Mouse (Mus musculus): Measurements from ENCODE around the gene Kcnj14. TPM values are rescaled to one million over a fixed set of nuclear protein-coding genes. Genes with fewer than 3 reads are reported as not detected.

Gene Kcnj14
- total and polyA plus RNA-seq, 3 experiments: 1.3 to 3.2 (median 1.5) TPM

DNA sequence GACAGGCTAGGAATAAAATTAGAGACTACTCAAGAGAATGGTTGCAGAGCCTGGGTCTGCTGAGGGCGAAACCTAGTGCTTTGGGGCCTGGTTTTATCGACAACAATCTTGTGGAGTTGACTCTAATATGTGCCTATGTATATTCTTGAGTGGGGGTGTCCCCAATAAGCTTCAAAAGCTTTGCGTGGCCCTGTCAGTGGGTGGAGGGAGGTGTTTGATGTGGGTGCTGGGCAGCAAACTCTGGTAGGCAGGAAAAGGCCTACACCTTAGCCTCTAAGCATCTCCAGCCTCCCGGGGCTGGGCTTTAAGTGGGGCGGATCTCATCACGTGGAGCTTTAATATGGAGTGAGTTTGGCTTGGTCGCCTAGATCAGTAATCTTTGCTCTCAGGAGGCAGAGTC lies 25.7 kb downstream of the Kcnj14 start:
- Histone ChIP-seq H3K4me3 (replicated peaks in 1 of 3; ENCODE audit: low read depth in 2 of 3, low read length in 2 of 3, poor library complexity in 1 of 3) (no peak overlapping the region), H3K27me3 (replicated peaks) (peaks cover 13% of the 10 kb centered on the region), H3K4me2 (ENCODE audit: insufficient read depth, low read depth, poor library complexity, severe bottlenecking) (no peak overlapping the region), H3K9ac (ENCODE audit: insufficient read depth, low read depth) (no peak overlapping the region), H3K9me3 (replicated peaks; ENCODE audit: low read length) (no peaks in the 10 kb centered on the region), H3K36me3 (replicated peaks in 1 of 2; ENCODE audit: control insufficient read depth in 1 of 2, insufficient read depth in 1 of 2, low read length in 1 of 2) (no peaks in the 10 kb centered on the region), H3K27ac (ENCODE audit: insufficient read depth, low read depth) (no peak overlapping the region), H3K79me2 (replicated peaks; ENCODE audit: control insufficient read depth, extremely low read depth, insufficient read depth, poor library complexity, severe bottlenecking) (no peaks in the 10 kb centered on the region), H3K4me1 (ENCODE audit: control insufficient read depth in 1 of 2, insufficient read depth in 2 of 2) (peaks cover 5 to 9% of the 10 kb centered on the region in 2 experiments)
- dilution Hi-C loops (cut with MboI; ENCODE audit: extremely low pct_ligation_motif_present, extremely low pct_unique_long_range_greater_than_20kb, low sequenced_read_pairs) (no loop called here), in situ Hi-C loops (cut with MboI; ENCODE audit: low pct_ligation_motif_present, low pct_unique_long_range_greater_than_20kb, low sequenced_read_pairs) (no loop called here)
- TF ChIP-seq ZNF384 (IDR thresholded peaks at IDR 0.05; ENCODE audit: low read depth, low read length): no peak
- no peak for TF ChIP-seq JUND (conservative IDR thresholded peaks at IDR 0.05; ENCODE audit: low read depth, low read length)
- TF ChIP-seq EP300 (IDR thresholded peaks at IDR 0.05; ENCODE audit: low read length): no peak
- TF ChIP-seq ELF1 (IDR thresholded peaks at IDR 0.05; ENCODE audit: low read depth, low read length): no peak
- no peak for TF ChIP-seq ZC3H11A (IDR thresholded peaks at IDR 0.05; ENCODE audit: low read depth, low read length)
- TF ChIP-seq NRF1 (IDR thresholded peaks at IDR 0.05; ENCODE audit: low read depth, low read length): no peak
- no peak for TF ChIP-seq ETS1 (conservative IDR thresholded peaks at IDR 0.05; ENCODE audit: low read depth, low read length)
- TF ChIP-seq MXI1 (IDR thresholded peaks at IDR 0.05; ENCODE audit: low read depth, low read length): no peak
- no peak for TF ChIP-seq BHLHE40 (IDR thresholded peaks at IDR 0.05; ENCODE audit: low read depth, low read length)
- no peak for TF ChIP-seq TBP (conservative IDR thresholded peaks at IDR 0.05; ENCODE audit: low read depth, low read length)
- DNase-seq (ENCODE audit: extremely low read depth): no peak

DNA sequence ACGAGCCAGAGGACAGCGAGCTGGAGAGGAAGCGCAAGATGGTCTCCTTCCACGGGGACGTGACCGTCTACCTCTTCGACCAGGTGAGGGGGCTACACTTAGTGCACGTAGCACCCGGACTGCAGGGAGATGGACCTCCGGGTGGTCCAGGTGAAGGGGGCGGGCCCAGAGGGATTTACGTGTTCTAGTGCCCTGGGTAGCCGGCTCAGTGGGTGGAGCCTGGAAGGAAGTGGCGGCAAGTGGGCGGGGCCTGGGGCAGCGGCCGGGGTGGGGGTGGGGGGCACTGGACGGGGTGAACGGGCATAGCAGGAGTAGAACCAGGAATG lies 26.1 kb downstream of the Kcnj14 start:
- DNase-seq (ENCODE audit: extremely low read depth): no peak
- Histone ChIP-seq H3K27me3 (replicated peaks) (peaks cover 13% of the 10 kb centered on the region), H3K9ac (ENCODE audit: insufficient read depth, low read depth) (no peak overlapping the region), H3K4me2 (ENCODE audit: insufficient read depth, low read depth, poor library complexity, severe bottlenecking) (peak overlapping the region; percentile 11; the same call in 1 of the 2 replicates), H3K36me3 (replicated peaks in 1 of 2; ENCODE audit: control insufficient read depth in 1 of 2, insufficient read depth in 1 of 2, low read length in 1 of 2) (no peaks in the 10 kb centered on the region), H3K9me3 (replicated peaks; ENCODE audit: low read length) (no peaks in the 10 kb centered on the region), H3K4me1 (ENCODE audit: control insufficient read depth in 1 of 2, insufficient read depth in 2 of 2) (peaks cover 5 to 9% of the 10 kb centered on the region in 2 experiments), H3K4me3 (replicated peaks in 1 of 3; ENCODE audit: low read depth in 2 of 3, low read length in 2 of 3, poor library complexity in 1 of 3) (peak overlapping the region in 1 of 3 experiments; percentile 19), H3K79me2 (replicated peaks; ENCODE audit: control insufficient read depth, extremely low read depth, insufficient read depth, poor library complexity, severe bottlenecking) (no peaks in the 10 kb centered on the region), H3K27ac (ENCODE audit: insufficient read depth, low read depth) (no peak overlapping the region)
- dilution Hi-C loops (cut with MboI; ENCODE audit: extremely low pct_ligation_motif_present, extremely low pct_unique_long_range_greater_than_20kb, low sequenced_read_pairs): no loop called here
- in situ Hi-C loops (cut with MboI; ENCODE audit: low pct_ligation_motif_present, low pct_unique_long_range_greater_than_20kb, low sequenced_read_pairs): no loop called here
- no peak for TF ChIP-seq CHD2 (IDR thresholded peaks at IDR 0.05; ENCODE audit: low read length)
- TF ChIP-seq MEF2A (IDR thresholded peaks at IDR 0.05; ENCODE audit: borderline replicate concordance, low read depth, low read length): no peak
- no peak for TF ChIP-seq RCOR1 (conservative IDR thresholded peaks at IDR 0.05; ENCODE audit: low read depth, low read length)
- no peak for TF ChIP-seq MAFK (IDR thresholded peaks at IDR 0.05; ENCODE audit: insufficient replicate concordance, low read length)
- no peak for TF ChIP-seq HCFC1 (IDR thresholded peaks at IDR 0.05; ENCODE audit: low read depth, low read length)
- no peak for TF ChIP-seq RAD21 (IDR thresholded peaks at IDR 0.05; ENCODE audit: low read depth, low read length)
- no peak for TF ChIP-seq E2F4 (IDR thresholded peaks at IDR 0.05; ENCODE audit: insufficient replicate concordance, low read depth, low read length)
- TF ChIP-seq ZNF384 (IDR thresholded peaks at IDR 0.05; ENCODE audit: low read depth, low read length): no peak
- no peak for TF ChIP-seq MXI1 (IDR thresholded peaks at IDR 0.05; ENCODE audit: low read depth, low read length)
- TF ChIP-seq ZKSCAN1 (IDR thresholded peaks at IDR 0.05; ENCODE audit: borderline replicate concordance, low read depth, low read length): no peak
- no peak for TF ChIP-seq SMC3 (IDR thresholded peaks at IDR 0.05; ENCODE audit: low read depth, low read length)
- TF ChIP-seq POLR2A (IDR thresholded peaks at IDR 0.05; ENCODE audit: low read depth, low read length): no peak
- TF ChIP-seq NELFE (IDR thresholded peaks at IDR 0.05; ENCODE audit: low read depth, low read length): no peak
- TF ChIP-seq KAT2A (IDR thresholded peaks at IDR 0.05; ENCODE audit: insufficient replicate concordance, low read length): no peak
- TF ChIP-seq POLR2AphosphoS2 (IDR thresholded peaks at IDR 0.05; ENCODE audit: low read depth, low read length): no peak
- no peak for TF ChIP-seq IRF4 (IDR thresholded peaks at IDR 0.05; ENCODE audit: low read depth, low read length)
- TF ChIP-seq ELF1 (IDR thresholded peaks at IDR 0.05; ENCODE audit: low read depth, low read length): no peak
- TF ChIP-seq ZMIZ1 (IDR thresholded peaks at IDR 0.05; ENCODE audit: low read depth, low read length): no peak
